Mouse (Mus musculus) mature B cell (primary cell): Measurements from ENCODE around the gene Flvcr2.

Experiments
- in situ Hi-C: fragments of 300-500 bp; cut with MboI; formaldehyde crosslinking; loops from 2 replicates; pipeline ENCODE4 v1.14.3; 2019

Flvcr2 gene

DNA sequence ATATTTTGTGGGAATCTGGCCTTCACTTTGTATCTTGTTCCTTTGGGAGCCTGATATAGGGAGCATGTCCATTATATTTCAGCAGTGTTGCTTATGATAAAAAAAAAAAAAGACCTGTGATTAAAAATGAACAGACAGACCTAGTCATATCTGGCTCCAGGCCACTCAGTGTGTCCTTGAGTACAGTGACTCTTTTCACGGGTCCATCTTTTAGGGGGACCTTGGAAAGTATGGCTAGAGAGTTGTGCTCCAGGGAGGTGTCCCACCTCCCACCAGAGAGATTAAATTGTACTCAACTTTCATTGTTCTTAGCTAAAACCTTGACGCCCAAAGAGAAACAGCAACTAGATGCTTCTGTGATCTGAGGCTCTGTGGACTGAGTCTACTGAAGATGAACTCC, 47.8 kb downstream of the Flvcr2 start:
- in situ Hi-C loops: no loop called here

DNA sequence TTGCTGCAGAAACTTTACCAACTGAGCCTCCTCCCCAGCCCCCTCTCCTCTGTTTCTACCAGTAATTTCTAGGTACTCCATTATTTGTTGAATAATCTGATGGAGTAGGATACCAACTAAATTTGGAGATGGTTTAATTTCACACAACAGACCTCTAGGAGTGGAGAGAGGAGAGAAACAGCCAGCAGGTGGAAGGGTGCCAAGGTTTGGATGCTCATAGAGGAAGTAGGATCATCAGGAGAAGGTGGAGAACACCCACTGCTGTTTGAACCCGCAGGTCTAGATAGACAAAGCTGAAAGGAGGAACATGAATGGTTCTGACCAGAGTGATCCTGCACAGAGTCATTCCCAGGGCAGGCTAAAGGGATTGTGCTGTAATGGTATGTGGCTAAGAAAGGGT, 49.2 kb downstream of the Flvcr2 start:
- in situ Hi-C loops: no loop called here

DNA sequence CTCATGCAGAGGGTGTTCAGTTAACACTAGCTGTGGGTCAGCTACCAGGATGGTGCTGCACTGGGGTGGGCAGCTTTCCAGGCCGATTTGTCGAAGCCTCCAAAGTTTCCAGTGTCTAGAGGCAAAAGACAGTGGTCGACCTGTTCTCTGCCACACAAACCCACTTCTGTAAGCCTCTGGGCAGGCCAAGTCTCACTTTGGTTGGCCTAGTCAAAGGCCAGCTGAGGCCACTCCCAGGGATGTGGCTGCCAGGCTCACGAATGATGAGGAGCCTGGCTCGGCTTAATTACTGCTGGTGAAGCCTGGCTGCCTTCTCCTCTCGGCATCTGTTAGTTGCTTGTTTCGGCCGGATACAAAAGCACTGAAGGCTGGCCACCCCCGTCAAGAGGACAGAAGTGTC, 53.7 kb downstream of the Flvcr2 start:
- in situ Hi-C loops: no loop called here

DNA sequence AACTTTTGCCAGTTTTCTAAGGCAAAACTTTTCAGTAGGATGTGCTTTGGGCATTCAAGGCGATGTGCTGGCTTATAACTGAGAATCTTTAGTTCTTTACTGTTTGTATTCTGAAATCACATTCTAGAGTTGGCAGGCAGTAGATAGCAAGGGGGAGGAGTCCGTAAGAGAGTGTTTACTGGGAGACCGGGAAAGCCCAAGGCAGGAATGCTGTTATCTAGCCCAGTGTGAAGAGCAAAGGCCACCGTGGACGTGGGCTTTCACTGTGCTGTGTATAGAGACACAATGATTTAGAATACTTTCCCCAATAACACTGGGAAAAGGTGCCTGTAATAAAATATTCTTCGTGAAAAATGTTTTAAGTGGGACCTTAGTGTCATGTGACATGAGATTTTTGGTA, 63.4 kb downstream of the Flvcr2 start:
- in situ Hi-C loops: no loop called here

DNA sequence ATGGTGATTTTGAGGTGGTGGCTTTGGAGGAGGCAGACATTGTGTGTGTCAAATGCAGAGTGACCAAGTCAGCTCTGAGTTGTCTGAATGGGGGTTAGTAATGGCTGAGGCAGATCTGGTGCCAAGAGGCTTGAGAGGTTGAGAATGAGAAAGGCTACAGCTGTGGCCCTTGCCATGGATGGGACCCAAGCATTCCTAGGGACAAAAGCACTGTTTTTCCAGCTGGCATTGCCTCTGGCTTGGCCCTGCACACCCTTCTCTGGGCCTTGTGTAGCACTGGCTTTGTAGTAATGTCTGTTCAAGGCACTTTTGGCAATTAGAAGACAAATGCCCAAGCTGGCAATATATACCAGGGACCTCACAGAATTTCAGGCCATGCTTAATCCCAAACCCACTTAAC, 64.6 kb downstream of the Flvcr2 start:
- in situ Hi-C loops: no loop called here

DNA sequence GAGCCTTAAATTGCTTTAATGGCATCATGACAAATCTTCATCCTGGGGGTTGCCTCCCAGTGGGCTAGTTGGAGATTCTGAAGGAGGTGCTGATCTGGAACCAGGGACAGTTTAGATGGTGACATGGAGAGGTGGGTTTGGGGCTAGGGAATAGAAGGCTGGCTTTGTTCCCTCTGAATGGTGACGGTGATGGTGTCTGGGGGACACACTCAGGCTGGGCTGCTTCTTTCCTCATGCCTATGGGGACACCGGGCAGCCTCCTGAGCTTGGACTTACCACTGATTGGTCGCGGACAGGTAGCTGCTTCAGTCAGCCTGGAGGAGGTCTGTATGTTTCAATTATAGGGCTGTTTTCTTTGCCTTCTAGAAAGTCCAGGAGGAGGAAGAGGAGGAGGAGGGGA, 65.3 kb downstream of the Flvcr2 start:
- in situ Hi-C loops: no loop called here

DNA sequence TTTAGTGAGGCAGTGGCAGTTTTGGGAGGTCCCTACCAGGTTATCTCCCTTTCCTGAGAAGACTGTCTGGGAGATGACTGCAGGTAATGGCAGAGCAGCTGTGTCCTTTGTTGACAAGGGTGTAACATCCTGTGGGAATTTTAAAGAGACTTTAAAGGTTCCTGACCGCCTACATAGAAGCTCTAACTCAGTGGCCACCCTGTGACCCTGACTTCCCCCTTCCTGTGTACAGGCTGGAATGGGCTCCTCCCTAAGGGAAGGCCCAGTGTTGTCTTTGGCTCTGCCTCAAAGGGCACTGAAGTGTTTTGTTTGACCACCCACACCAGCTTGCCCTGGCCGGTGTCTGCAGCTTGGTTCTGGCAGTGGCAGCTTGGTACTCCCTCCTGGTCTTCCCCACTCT, 67.3 kb downstream of the Flvcr2 start:
- in situ Hi-C loops: no loop called here

DNA sequence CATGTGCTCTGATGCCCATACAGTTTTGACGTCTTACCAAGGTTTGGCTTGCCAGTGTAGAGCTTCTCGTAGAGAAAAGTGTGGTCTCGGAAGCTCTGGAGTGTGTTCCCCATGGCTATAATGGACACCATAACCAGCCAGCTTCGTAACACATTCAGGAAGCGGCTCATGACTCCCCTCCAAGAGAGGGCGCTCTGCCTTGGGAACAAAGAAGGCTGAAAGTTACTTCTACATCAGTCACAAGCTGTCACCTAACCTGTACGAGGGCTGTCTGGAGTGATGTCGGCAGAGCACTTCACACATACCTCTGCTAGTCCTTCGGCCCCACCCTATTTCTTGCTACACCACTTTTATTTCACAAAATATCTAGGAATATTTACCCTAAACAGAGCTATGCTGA, 75.7 kb downstream of the Flvcr2 start:
- in situ Hi-C loops: no loop called here

DNA sequence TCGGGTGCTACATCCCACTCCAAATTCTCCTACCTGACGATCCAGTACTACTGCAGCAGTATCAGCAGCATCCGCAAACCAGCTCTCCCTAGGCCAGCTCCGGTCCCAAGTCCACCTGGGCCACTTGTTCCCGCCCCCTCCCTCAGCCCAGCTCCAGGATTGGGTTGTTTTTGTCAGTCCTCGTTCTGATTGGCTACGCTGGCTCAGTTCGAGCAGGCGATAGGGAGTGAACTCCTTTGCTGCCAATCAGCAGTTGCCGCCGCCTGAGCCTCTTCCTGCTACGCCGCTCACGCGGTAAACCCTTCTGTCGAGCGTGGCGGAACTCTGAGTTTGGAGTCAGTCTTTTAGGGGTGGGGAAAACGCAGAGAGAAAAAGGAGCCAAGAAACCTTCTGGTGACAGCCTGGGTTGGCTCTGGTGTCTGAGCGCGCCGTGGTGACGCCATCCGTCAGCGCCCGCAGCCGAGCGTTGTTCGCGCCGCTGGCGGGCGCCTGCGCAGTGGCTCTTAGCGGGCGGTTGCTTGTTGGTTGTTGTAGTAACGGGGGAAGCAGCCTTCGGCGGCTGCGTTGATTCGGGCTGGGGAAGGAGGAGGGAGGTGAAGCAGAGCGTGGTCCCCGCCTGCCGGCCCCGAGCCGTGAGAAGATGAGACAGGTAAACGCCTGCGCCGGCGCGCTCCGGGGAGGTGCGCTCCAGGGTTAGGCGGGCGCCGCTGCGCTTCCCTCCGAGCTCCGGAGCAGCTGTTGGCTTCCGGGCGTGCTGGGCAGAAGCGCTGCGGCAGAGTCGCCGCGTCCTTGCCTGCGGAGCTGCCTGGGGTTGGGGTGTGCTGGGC, 78.3 kb downstream of the Flvcr2 start, which contains the start of the genes Erg28 and Ttll5:
Erg28 (minus strand) TSS at position 113 of the 827 bp plus-strand sequence.
Ttll5 (plus strand) TSS at position 222 of the 827 bp plus-strand sequence.
- in situ Hi-C loops: no loop called here

DNA sequence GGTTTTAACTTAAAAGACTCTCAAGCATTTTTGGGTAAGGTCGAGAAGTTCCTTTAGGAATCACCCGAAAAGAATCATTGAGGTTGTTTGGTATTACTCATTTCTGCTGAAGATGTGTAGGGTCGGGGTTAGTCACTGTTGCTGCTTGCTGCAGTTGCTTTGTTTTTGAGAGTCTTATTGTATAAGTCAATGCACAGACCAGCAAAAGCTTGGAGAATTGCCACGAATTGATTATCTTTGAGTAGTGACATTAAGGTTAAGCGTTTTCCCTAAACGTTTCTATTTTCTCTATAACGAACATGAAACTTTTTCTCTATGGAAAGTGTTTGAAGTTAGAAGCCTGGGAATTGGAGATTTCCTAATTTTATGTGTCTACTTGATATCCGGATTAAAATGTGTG, 79.0 kb downstream of the Flvcr2 start:
- in situ Hi-C loops: no loop called here

DNA sequence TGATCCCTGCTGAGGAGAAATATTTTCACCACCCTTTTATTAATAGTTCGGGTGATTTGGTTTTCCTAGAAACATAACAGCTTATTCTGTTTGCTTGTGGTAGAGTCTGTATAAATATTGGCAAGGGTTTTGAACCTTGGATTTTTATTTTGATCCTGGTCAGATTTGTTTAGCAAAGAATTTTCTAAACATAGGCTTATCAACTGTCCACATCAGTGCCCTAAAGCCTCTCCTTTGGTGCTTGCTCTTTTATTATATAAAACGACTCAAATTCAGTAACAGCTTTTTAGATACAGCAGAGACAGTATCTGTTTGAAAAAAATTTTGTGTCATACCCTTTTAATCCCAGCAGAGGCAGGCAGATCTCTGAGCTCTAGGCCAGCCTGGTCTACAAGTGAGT, 79.5 kb downstream of the Flvcr2 start:
- in situ Hi-C loops: no loop called here

DNA sequence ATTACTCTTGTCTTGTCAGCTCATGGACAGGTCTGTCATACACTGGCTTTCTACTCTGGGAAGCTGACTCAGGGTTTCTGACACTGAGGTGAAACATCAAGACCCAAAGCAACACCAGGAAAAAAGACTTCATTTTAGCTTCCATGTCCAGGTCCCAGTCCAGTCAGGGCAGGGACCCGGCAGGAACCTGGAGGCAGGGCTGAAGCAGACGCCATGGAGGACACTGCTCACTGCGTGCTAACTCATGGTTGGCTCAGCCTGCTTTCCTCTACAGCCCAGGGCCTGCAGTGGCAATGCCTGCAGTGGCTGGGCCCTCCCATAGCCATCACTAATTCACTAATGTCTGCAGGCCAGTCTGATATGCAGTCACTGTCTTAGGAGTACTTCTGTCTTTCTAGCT, 82.5 kb downstream of the Flvcr2 start:
- in situ Hi-C loops: no loop called here

DNA sequence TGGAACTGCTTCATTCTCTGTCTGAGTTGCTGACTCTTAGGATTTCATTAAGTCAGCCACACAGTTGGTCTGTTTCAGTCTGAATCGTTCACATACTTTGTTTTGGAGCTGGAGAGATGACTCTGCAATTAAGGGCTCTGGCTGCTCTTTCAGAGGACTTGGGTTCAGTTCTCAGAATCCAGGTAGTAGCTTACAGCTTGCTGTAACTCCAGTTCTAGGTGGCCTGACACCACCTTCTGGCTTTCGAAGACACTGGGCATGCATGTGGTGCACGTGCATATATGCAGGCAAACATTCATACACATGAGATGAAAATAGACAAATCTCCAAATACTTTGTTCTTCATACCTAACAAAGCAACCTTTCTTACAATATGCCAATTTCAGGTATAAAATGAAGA, 83.5 kb downstream of the Flvcr2 start:
- in situ Hi-C loops: no loop called here

DNA sequence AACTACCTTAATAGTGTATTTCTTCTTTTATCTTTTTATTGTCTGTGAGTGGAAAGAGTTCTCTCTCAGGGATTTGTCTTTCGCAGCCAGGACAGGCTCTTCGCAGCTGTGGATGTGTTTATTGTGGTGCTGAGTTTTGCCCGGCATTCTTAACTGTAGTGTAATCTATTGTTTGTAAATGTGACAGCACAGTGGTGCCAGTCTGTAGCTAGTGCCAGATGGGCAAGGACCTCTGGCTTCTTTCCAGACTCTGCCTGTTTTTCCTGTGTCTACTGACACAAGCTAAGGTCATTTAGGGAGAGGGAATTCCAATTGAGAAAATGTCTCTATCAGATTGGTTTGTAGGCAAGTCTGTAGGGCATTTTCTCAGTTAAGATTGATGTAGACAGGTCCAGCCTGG, 84.4 kb downstream of the Flvcr2 start:
- in situ Hi-C loops: no loop called here

DNA sequence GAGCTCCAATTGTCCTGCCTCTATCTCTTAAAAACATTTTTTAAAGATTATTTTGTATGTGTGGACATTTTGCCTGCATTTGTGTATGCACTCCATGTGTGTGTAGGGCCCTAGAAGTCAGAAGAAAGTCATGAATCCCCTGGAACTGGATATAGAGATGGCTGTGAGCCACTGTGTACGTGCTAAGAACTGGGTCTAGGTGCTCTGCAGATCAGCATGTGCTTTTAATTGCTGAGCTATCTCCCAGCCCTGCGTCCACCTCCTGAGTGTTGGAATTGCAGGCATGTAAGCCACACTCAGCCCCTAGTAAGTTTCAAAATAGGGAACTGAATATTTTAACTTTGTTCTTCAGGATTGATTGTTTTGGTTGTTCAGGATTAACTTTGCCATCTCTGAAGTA, 88.2 kb downstream of the Flvcr2 start:
- in situ Hi-C loops: no loop called here

DNA sequence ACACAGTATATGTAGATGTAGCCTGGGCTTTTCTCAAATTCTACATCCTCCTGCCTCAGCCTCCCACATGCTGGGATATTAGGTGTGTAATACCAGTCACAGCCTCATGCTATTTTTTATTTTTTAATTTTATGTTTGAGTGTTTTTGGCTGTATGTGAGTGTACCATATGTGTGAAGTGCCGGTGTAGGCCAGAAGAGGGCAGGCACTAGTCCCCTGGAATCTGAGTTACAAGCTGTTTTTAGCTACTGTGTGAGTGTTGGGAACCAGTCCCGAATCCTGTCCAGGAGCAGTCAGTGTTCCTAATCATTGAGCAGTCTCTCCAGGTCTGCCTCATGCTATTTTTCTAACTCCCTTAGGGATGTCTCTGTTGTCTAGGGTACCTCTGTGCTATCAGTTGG, 91.4 kb downstream of the Flvcr2 start:
- in situ Hi-C loops: no loop called here

DNA sequence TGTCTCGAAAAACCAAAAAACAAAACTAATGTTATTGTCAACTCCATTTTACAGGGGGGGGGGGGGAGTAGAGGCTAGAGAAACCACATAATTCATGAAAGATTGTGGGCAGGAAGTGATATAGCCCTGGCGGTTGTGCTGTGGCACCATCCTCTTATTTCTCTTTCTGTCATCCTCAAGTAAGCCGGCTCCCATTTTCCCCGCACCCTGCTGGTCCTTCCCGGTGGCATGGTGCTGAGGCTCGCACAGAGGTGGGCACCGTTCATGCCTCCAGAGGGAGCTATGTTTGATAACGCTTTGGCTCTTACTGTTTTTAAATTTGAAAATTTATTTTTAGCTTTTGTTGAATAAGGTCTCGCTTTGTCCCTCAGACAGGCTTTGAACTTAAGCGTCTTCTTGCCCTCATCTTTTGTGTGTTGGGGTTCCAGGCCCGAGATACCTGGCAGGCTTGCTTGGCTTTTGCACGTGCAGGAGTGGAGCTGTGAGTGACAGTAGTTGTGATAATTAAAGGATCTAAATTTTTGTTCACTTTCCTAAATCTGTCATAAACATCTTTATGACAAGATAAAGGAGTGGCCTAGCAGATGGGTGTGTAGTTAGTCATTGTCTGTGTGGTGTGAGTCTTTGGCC, 93.1 kb downstream of the Flvcr2 start:
- in situ Hi-C loops: no loop called here

DNA sequence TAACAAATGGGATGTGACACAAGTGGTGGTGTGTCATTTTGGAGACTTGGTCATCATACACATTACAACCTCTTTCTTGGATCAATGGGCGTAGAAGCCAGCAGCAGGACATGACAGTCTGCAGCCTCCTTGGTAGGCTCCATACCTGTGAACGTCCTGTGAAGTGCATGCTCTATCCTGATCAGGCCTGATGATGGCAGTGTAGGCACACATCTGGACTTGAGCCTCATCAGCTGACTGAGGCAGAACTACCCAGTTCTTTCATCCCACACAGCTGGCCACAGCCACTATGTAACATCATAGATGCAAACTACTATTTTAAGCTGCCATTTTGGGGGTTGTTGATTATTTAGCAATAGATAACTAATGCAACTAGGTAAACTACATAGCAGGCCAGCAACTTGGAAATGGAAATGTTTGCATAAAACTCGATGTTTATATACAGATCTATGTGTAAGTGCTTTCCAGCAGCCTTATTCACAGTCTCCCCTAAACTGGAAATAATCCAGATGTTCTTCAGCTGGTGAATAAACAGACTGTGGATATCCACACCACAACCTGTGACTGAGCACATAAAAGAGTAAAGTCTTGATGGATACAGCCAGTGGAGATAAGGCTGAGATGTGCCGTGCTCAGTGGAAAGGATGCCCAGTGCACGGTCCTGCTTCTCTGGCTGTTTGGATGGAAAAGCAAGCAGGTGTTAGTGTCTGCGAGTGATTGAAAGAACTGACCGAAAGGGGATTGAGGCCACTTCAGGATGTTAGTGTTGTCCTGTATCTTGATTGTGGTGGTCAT, 102.0 kb downstream of the Flvcr2 start:
- in situ Hi-C loops: no loop called here

DNA sequence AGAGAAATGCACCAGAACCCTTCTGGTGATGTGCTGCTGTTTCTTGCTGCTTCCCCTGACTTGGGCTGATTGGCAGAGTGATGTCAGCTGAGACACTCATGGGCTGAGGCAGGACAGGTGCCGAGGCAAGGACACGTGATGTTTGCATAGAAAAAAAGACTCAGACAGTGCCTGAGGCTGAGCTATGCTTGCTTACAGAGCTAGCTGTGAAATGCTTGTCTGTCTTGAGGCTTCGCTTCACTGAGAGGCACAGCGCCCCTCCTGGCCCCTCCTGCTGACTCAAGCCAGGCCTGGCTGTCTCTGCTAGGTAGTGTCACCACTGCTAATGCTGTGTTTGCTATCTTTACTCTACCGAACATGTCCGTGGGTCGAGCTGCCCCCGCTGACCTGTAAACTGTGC, 104.3 kb downstream of the Flvcr2 start:
- in situ Hi-C loops: loop anchor here (25.0 kb wide), 1 partner anchor 537 kb away; no protein-coding TSS in a partner anchor

DNA sequence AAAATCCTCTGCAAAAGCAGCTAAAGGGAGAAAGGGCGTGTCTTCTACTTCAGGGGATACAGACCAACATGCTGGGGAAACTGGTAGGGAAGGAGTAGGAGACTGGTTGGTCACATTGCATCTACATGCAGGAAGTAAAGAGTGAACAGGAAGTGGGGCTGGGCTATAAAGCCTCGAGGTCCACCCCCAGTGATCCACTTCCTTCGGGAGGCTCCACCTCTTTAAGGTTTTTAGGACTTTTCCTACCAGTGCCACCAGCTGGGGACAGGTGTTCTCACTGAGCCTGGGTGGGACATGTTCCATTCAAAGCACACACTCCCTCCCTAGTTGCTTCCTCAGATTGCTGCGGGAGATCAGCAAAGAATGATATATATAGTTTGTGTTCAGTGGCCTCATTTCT, 107.5 kb downstream of the Flvcr2 start:
- in situ Hi-C loops: loop anchor here (25.0 kb wide), 1 partner anchor 533 kb away; no protein-coding TSS in a partner anchor

DNA sequence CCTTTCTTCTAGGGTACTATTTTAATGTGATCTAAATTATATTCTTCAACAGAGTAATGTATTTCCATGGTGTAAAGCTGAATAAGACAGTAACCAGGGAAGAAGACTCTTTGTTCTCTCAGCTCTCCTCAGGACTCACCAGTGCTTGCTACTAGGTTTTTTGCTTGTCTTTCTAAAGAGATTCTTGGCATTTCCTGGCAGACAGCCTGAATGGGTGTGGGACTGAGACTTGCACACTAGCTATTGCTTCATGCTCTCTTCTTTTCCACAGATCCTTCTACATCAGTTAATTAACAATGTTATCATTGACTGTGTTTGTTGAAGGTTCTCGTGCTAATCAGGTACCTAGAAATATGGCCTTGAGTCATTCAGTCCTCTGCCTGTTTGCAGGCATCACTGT, 107.9 kb downstream of the Flvcr2 start:
- in situ Hi-C loops: loop anchor here (25.0 kb wide), 1 partner anchor 533 kb away; no protein-coding TSS in a partner anchor

DNA sequence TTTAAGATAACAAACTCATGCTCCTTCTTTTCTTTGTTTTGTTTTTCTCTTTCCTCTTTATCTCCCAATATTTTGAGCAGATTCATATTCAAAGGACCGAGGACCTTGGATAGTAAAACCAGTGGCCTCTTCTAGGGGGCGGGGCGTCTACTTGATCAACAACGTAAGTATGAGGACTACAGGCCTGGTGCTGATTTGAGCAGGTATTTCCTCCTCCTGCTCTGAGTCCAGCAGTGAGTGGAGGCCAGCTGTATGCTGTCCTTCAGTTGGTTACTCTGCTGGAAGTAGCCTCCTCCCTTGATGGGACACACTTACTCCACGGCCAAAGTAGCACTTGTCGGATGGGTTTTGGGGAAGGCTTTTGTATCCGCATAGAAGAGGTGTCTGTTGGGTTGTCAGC, 111.0 kb downstream of the Flvcr2 start:
- in situ Hi-C loops: loop anchor here (25.0 kb wide), 1 partner anchor 530 kb away; no protein-coding TSS in a partner anchor
